Mouse (Mus musculus) cerebellum, postnatal 25 days (tissue): Measurements from ENCODE around the gene Naa35.
"Not testable (repeated sequence)": the region's sequence is repeated elsewhere in the genome, so short reads cannot be mapped to it uniquely, and the experiment has no call there.

Experiments
- DNase-seq, 2 experiments: peaks; one replicate each; pipeline ENCODE4 v3.0.0; 2021; ENCODE audit warnings: mixed read lengths in 2 of 2

Naa35 gene

DNA sequence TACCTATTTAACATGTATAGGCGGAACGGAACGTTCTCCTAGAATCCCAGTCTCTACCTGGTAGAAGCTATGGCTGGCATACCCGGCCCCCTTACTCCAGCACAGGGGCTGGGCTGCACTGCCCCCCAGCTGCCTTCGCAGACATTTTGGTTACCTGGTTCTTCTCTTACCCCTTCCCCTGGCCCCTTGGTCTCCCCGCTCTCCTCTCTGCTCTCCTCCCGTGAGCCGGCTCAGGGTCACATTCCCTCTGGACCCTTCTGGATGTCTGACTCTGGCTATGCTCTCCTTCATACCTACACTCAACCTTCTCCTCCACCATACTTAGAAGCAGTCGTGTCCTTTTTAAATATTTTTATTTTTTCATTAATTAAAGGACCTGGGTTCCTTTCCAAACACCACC is 578 bp upstream of the Naa35 start:
- peak; percentile 63 to 68 for DNase-seq

DNA sequence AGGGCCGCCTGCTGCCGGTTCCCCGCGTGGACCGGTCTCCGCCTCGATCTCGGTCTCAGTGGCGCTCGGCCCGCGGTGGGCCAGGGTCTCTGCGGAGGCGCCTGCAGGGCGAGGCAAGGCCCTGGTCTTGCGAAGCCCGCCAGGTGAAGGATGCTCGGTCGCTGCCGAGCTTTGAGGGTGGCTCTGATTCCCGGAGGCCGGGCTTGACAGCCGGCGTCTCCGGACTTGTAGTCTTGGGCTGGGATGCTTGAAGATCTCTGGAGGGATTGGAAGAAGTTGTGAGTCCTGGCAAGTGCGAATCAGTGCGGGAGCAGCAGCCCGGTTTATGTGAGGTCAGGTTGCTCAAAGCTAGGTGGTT is 568 bp downstream of the Naa35 start:
- DNase-seq, result no peak

DNA sequence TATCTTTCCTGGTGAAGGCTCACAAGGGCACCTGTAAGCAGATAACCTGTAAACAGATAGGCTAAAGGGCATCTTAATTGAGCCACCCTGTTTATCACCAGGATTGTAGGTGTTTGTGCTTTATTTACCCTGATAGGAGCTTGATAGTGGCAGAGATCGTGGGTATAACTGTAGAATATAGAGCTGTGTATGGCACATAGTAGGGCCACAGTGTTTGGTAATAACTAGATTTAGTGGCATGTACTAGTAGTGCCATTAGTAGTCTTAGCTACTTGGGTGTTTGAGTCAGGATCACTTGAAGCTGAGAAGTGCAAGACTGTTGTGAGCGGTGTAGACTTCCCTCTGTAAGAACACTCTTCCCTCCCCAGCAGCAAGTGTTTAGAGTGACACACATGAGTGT is 2.1 kb downstream of the Naa35 start:
- no peak for DNase-seq

DNA sequence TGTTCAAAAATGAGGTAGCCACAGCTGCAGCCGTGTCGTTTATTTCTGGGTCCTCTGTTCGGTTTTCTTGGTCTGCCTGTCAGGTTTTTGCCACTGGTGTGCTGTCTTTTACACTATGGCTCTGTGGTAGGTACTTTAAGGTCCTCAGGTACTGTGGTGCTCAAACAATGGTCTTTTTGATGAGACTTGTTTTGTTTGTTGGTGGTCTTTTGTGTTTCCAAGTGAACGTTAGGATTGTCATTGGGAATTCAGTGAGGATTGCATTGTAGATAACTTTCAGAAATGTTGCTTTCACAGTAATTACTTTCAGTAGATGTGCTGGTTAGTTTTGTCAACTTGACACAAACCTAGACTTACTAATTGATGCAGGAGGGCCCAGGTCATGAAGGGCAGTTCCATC is 4.6 kb downstream of the Naa35 start:
- no peak for DNase-seq

DNA sequence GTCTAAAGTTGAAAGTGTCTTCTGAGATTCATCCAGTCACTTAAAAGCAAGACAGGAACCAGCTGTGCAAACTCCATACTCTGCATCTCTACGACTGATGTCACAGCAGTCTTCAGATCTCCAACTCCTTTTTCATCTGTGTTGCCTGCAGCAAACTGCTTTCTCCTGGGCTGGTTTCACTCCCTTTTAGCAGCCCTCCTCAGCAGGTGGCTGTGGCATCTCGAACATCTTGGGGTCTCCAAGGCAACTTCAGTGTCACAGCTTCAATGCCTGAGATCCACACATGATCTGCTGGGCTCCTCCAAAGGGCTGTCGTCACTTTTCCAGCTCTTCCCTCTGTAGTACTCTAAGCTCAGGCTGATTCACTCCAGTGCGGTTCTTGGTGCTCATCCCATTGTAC is 5.6 kb downstream of the Naa35 start:
- DNase-seq, result no peak

DNA sequence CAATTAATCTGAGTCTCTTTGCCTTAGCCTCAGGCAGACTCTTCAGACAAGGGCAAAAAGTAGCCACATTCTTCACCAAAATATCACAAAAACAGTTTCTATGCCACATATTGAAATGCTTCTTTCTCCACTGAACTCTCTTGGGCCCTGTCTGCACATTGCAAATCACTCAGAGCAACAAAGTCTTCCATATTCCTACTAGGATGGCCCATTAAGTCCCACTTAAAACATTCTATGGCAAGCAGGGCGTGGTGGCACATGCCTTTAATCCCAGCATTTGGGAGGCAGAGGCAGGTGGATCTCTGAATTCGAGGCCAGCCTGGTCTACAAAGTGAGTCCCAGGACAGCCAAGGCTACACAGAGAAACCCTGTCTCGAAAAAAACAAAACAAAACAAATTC is 7.0 kb downstream of the Naa35 start:
- DNase-seq, result not testable (repeated sequence)

DNA sequence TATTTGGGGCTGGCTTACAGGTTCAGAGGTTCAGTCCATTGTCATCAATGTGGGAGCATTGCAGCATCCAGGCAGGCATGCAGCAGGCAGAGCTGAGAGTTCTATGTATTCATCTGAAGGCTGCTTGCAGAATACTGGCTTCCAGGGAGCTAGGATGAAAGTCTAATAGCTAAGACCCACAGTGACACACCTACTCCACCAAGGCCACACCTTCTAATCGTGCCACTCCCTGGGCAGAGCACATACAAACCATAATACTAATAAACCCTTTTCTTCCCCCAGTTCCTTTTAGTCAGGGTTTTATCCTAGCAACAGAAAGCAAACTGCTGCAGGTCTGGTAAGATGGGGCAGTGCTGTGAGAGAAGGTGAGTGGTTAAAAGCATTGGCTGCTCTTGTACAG is 7.6 kb downstream of the Naa35 start:
- DNase-seq, result no peak

DNA sequence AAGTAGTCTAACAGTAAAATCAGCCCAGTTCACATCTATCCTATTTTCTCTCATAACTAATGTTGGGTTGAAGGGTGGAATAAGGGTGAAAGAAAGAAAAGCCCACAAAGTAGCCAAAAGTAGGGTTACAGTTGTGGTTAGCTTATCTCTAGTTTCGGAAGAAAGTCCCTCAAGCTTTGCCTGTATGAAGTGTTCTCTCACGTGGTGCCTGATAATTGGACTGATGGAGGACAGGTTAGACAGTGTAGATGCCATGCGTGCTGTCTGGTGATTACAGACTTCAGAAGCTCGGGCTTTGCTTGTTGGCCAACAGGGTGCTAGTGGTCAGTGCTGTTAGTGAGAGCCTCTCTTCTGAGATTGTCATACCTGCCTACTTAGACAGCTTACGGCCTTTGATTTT is 18.0 kb downstream of the Naa35 start:
- no peak for DNase-seq

DNA sequence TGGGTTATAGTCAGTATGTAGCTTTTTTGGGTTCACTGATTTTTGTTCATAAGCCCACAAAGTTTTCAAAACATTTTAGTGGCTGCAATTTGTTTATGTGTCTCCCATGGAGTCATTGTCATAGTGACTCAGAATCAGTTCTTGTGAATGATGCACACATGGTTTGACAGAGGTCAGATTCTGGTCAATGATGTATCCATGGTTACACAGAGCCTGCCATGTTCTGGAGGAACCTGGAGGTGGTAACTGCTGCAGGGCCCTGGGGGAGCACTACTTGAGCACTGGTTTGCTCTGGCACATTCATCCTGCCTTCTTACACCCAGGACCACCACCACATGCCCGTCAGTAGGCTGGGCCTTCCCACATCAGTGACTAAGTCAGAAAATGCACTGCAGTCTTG is 19.5 kb downstream of the Naa35 start:
- DNase-seq, result no peak

DNA sequence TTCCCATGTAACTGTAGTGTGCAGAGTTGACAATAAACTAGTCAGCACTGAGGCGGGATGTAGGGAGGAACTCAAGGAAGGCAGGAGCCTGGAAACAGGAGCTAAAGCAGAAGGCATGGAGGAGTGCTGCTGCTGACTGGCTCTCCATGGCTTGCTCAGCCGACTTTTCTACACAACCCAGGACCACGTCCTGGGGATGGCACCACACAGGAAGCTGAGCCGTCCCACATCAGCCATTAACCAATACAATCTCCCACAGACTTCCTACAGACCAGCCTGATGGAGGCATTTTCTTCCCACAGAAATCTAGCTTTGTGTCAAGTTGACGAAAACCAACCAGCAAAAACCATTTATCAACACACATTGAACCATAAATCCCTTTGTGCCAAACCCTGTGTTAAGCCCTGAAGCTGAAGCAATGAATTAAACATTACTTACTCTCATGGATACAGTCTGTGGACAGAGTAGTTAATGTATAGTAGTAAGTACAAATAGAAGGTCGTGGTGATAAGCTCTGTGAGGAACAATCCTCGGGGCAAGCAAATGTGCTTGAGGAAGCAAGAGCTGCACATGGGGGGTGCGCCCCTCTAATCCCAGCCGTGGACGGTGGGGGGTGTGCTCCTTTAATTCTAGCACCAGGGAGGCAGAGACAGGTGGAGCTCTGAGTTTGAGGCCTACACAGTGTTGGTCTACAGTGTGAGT is 20.3 kb downstream of the Naa35 start:
- DNase-seq, result no peak

DNA sequence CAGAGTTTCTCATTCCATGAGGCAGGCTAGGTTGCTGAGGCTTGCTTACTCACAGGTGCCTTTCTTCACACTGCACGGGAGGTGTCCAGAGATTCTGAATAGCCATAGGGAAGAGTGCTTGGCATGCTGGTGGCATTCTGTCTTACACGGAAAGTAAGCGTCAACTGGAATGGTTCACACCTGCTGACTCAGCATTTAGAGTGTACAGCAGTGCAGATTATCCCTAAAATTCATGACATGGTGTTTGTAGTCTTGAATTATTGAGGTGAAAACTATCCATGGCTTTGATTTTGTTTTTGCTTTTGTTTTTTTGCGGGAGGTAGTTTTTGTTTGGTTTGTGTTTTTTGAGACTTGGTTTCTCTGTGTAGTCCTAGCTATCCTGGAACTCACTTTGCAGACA is 24.8 kb downstream of the Naa35 start:
- no peak for DNase-seq

DNA sequence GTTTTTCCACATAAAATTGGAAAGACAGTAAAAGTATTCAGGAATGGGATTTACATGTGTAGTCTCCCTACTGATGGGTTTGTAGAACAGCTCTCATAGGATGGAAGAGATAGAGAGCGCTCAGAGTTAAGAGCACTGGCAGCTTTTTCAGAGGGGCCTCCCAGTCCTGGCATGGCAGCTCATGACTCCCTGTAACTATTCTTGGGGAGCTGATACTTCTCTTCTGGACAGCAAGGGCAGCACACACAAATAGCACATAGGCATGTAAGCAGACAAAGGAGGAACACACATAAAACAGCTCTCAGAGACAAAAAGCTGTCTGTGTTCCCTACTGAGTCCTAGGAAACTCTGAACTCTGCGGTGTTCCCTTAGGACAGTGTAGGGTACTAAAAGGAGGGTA is 25.4 kb downstream of the Naa35 start:
- DNase-seq, result no peak

DNA sequence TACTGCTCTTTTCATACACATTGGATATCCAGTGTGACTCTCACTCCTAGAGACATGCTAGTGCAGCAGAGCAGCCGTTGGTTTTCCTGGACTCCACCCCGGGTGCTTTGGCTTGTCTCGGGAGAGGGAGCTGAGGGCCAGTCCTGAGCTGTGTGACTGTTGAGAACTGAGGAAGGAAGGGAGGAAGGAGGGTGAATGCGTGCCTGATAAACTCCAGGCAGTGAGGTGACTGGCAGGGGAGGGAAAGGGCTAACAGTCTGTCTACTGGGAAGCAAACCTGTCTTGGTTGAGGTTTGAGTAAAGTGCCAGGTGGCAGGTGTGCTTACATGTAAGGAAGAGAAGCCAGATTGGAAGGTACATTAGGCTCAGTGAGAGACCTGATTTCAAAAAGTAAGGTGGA is 28.8 kb downstream of the Naa35 start:
- no peak for DNase-seq

DNA sequence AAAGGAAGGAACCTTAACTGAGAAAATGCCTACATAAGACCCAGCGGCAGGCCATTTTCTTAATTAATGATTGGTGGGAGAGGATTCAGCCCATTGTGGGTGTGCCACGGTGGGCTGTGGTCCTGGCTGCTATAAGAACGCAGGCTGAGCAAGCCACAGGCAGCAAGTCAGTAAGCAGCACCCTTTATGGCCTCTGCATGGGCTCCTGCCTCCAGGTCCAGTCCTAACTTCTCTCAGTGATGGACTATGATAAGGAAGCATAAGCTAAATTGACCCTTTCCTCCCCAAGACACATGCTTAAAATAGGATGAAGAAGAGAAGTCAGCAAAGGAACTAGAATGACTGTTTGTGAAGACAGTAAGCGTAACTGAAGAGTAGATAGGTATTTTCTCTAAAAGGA is 30.1 kb downstream of the Naa35 start:
- no peak for DNase-seq

DNA sequence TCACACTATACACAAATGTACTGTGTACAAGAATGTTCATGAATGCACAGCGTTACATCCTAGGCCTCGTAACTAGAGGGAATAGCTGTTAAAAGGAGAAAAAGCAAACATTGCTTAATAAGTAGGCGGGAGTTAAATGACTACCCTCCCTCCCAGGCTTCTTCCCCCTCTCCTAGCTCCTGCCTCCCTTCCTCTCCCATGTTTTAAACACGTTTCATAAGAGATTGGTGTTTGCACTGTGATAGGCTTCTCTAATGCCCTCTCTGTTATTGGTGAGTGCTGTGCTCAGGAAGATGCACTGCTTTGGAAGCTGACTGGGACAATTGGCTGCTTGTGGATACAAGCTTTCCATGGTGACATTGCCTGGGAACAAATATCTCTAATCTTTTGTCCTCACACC is 30.5 kb downstream of the Naa35 start:
- DNase-seq, result no peak

DNA sequence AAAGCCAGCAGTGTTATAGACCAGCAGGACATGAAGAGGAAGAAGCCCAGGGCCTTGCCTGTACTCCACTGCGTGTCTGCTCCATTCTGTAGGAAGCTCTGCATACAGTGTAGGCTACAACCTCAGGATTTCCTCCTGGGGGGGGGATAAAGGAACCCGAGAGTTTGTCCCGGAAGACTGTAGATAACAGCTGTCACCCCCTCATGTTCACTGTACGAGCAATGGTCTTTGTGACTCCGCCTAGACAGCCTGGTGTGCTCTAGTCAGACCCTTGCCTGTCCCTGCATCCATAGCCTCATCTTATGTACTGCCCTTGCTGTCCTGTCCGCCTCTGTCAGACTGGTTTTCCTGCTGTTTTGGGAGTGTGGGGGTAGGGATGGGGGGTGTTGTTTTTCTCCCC is 33.4 kb downstream of the Naa35 start:
- no peak for DNase-seq

DNA sequence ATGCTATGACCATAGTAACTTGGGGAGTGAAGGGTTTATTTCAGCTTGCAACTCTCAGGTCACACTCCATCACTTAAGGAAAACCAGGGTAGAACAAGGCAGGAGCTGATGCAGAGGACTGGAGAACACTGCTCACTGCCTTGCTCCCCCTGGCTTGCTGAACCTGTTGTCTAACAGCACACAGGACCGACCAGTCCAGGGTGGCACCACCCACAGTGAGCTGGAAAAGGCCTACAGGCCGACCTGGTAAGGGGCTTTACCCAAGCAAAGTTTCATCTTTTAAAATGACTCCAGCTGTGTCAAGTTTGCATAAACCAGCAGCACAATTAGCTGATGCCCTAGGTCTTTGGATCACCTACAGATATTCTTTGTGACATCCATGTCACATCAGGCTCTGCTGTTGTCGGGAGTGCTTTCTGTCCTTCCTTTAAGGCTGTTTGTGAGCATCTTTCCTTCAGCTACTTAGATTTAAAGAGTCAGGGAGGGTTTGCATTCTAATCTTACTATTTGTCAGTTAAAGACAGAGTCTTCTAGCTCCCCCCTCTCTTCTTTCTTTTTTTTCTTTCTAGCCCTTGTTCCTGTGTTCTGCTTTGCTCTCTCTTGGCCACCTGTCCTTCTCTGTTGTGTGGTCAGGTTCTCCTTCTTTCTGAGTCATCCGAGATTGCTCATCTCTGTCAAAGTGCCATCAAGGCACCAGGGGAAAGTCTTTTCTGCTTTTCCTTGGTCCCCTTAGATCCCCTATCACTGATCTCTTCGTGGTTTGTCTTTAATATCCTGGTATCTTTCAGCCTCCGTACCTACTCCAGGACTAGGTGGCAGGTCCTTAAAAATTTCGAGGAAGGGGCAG is 36.8 kb downstream of the Naa35 start:
- no peak for DNase-seq

DNA sequence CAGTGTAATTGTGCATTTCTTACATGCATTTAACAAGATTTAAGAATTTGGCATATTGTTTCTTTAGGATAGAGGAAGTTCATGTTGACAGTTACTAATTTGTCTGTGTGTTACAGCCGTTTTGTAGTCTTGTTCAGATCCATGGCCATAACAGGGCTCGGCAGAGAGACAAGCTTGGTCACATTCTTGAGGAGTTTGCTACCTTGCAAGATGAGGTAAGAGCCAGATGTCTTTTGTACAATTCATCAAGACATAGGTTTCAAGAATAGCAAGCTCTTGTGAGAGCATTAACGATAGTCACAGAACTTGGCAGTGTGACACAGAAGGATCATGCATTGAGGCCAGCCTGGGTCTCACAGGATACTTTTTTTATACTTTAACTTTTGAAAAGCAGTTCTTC is 39.3 kb downstream of the Naa35 start:
- DNase-seq, result no peak

DNA sequence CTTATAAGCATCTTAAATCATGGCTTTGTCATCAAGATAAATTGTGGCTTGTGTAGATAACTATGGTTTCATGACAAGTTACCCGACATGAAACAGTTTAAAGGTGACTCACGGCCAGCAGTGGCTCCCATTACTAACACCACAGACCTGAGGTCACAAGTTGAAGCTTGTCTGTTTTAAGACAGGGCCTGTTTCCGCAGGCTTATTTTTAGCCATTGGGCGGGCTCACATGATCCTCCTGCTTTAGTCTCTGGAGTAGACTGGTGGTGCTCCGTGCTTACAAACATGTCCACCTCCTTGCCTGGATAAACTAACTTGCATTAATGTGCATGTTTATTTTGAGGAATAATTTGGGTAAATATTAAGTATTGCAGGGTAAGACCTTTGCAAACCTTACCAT is 39.8 kb downstream of the Naa35 start:
- DNase-seq, result no peak

DNA sequence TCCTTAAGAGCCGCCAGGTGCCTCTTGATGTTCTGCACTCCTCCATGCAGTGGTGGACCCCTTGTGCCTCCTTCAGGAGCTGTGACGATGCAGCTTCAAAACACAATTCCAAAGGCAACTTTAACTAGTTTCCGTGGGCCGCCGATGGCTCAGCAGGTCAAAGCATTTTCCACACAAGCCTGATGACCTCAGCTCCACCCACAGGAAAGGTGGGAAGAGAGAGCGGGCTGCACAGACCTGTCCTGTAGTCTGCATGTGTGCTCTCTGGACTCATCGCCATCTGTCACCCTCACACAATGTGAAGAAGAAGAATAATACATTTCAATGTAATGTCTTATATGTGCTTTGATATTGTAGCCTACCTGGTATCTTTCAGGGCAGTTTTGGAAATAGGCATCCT is 41.7 kb downstream of the Naa35 start:
- DNase-seq, result peak; percentile 70 to 76

DNA sequence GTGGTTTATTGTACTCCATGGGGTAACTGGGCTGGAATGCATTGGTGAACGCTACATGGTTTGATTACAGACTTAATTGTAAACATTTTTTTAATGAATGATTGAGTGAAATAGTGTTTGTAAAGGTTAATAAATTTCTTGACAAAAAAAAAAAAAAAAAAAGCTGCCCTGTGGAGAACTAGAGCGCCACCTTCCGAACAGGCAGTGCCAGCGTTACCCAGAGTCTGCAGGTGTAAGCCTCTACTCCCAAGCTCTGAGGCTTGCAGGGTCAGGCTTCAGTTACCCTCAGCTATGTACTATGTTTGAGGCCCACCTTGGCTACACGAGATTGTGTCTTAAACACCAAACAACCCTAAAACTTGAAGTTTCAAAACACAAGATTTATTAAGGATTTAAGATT is 49.6 kb downstream of the Naa35 start:
- DNase-seq, result no peak

DNA sequence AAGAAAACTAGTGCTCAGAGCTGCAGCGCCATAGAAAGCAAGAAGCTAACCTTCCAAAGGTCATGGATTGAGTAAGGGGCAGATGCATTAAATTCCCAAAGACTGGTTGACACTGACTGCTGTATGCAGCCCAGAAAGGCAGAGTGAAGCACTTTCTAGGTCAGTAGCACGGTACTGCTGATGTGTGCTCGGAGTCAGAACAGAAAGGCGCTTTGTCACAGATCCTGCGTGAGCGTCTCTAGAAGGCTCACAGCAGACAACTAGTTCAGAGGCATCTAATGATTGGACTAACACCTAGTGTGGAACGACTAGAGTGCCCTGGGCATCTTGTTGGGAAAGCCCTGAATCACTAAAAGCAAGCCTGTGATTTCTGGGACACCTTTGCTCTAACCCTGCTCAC is 52.7 kb downstream of the Naa35 start:
- DNase-seq, result no peak

DNA sequence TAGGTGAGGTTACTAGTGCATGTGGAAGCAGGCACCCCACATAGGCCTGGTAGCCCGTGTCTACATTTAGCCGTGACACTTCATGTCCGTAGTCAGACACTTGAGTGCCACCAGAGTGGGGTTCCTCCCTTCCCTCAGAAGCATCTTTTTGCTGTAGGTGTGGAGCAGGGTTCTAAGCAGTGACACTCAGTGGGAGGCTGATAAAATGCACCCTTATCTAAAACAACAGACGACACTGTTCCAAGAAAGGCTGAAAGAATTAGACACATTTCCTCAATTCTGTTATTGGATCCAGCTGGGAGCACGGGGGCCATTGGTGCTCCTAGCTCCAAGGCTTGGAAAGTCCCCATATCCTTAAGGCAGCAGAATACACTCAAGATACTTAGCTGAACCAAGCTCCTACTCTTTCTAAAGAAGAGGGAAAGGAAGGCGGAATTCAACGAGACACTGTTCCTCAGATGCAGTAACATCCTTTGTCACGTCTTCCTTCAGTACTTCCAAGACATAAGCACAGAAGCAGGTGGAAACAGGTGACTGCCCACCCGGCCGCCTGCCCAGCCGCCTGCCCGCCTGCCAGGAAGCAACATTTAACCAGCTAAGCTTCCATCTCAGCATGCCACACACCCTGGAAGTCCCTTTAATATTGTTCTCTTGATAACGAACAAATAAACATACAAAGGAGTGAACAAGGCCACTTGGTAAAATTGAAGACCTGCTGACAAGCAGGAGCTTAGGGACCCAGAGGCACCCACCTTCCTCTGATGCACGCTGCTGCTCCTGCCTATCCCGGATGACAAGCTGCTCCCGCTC is 54.5 kb downstream of the Naa35 start:
- peak; percentile 84 to 89 for DNase-seq

DNA sequence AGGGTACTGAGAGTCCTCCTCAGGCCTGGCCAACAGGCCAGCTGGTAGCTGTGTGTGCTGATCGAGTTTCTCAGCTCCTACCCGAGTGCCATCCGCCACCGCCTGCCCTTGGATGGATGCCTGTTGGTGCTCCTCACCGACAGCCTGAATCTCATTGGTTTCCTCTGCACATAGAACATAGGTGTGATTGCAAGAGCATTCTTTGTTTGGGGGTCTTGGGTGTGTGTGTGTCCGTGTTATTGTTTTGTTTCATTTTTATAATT is 55.0 kb downstream of the Naa35 start:
- DNase-seq, result peak in 1 of 2 experiments; percentile 92
